Comparison of ENCODE assay signal across 27 mouse cellular contexts in the genomic region with DNA sequence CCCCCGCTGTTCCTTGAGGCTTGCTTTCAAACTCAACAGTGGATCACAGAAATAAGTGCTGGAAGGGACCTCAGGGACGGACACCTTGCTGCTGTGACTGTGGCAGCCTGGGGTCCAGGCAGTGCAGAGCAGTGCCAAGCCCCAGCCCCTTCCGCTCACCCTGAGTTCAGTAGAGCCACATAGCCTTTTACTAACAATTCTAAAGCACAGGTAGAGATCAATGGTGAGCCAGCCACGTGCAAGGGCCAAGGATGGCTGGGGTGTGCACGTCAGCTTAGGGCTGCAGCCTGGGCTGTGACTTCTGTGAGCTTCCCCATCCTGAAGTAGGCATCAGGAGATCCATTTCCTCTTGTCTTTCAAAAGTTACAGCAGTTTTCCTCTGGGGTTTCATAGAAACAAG. TPM values are rescaled to one million over a fixed set of nuclear protein-coding genes. Genes with fewer than 3 reads are reported as not detected.
DNase-seq lines count a peak whose midpoint lies in the region; ATAC-seq and TF ChIP-seq lines count a peak whose summit lies in the region.
"Had no signal": no experiment of that assay in that cellular context is flagged by ENCODE, and none has a peak within 500 bp of the region (broad histone marks: within the 10 kb centered on the region; RNA-seq: fewer than 3 reads in every experiment).

No protein-coding gene starts in this region.

- H3K4me2 ChIP-seq in hindbrain, postnatal 0 days (ENCODE audit: low read depth, low read length): no peak overlapping the region
- H3K4me2 ChIP-seq: embryonic facial prominence, embryonic 13.5 days; forebrain, embryonic 12.5 days; forebrain, embryonic 15.5 days; heart, embryonic 11.5 days; hindbrain, embryonic 12.5 days; hindbrain, embryonic 15.5 days had no signal

- peak overlapping the region; percentile 80 for H3K27ac ChIP-seq in spleen, adult 2 months (ENCODE audit: insufficient read depth, low read length)
- no peak overlapping the region; the same call in 1 of the 2 replicates for H3K27ac ChIP-seq in hindbrain, embryonic 10.5 days
- H3K27ac ChIP-seq in hindbrain, postnatal 0 days: no peak overlapping the region
- H3K27ac ChIP-seq: embryonic facial prominence, embryonic 10.5 days; embryonic facial prominence, embryonic 13.5 days; forebrain, embryonic 12.5 days; forebrain, embryonic 15.5 days; heart, adult 2 months; hindbrain, embryonic 12.5 days; hindbrain, embryonic 15.5 days had no signal

- H3K4me3 ChIP-seq in spleen, adult 2 months (ENCODE audit: extremely low read depth, insufficient read depth, insufficient read length): no peak overlapping the region
- H3K4me3 ChIP-seq in hindbrain, embryonic 10.5 days: no peak overlapping the region
- H3K4me3 ChIP-seq in hindbrain, postnatal 0 days (ENCODE audit: low read length): no peak overlapping the region
- H3K4me3 ChIP-seq: embryonic facial prominence, embryonic 10.5 days; embryonic facial prominence, embryonic 13.5 days; erythroblast, embryonic 14.5 days; forebrain, embryonic 12.5 days; forebrain, embryonic 15.5 days; heart, adult 2 months; hindbrain, embryonic 12.5 days; hindbrain, embryonic 15.5 days had no signal

- H3K9me3 ChIP-seq in hindbrain, embryonic 10.5 days: no peaks in the 10 kb centered on the region
- no peaks in the 10 kb centered on the region for H3K9me3 ChIP-seq in hindbrain, postnatal 0 days (ENCODE audit: low read length)
- H3K9me3 ChIP-seq: embryonic facial prominence, embryonic 10.5 days; embryonic facial prominence, embryonic 13.5 days; forebrain, embryonic 12.5 days; forebrain, embryonic 15.5 days; hindbrain, embryonic 12.5 days; hindbrain, embryonic 15.5 days had no signal

- no peak for ATAC-seq in CD4-positive, CD25-positive, alpha-beta regulatory T cell, adult 4 months
- ATAC-seq in inflammation-experienced regulatory T-cells, adult 6 months: peak; percentile 11
- ATAC-seq in hindbrain, postnatal 0 days: no peak
- ATAC-seq: forebrain, embryonic 15.5 days; intestine, postnatal 0 days; Patski had no signal

- WGBS in spleen, adult 2 months: 72% methylated on average over 5 of the region's 5 CpGs
- 85% methylated on average over 5 of the region's 5 CpGs for WGBS in hindbrain, embryonic 10.5 days
- 86% methylated on average over 5 of the region's 5 CpGs for WGBS in hindbrain, postnatal 0 days

- TF ChIP-seq CTCF in spleen, adult 2 months (IDR thresholded peaks at IDR 0.05; ENCODE audit: extremely low read depth, insufficient read depth, insufficient read length, insufficient replicate concordance): no peak
- TF ChIP-seq CTCF in hindbrain, postnatal 0 days (IDR thresholded peaks at IDR 0.05; ENCODE audit: low read depth): no peak

- H3K36me3 ChIP-seq in spleen, adult 2 months (ENCODE audit: control insufficient read depth, insufficient read depth, low read length): no peaks in the 10 kb centered on the region
- H3K36me3 ChIP-seq in hindbrain, embryonic 10.5 days: no peaks in the 10 kb centered on the region
- H3K36me3 ChIP-seq in hindbrain, postnatal 0 days (ENCODE audit: insufficient read depth, low read length): no peaks in the 10 kb centered on the region
- H3K36me3 ChIP-seq: embryonic facial prominence, embryonic 10.5 days; embryonic facial prominence, embryonic 13.5 days; forebrain, embryonic 12.5 days; forebrain, embryonic 15.5 days; hindbrain, embryonic 12.5 days; hindbrain, embryonic 15.5 days had no signal

- no peaks in the 10 kb centered on the region for H3K27me3 ChIP-seq in spleen, adult 2 months (ENCODE audit: control insufficient read depth, insufficient read depth, low read length)
- H3K27me3 ChIP-seq in hindbrain, embryonic 10.5 days (ENCODE audit: insufficient read depth, poor library complexity, severe bottlenecking): no peaks in the 10 kb centered on the region
- H3K27me3 ChIP-seq in hindbrain, postnatal 0 days (ENCODE audit: insufficient read depth, low read length): no peaks in the 10 kb centered on the region
- H3K27me3 ChIP-seq: embryonic facial prominence, embryonic 13.5 days; forebrain, embryonic 12.5 days; forebrain, embryonic 15.5 days; hindbrain, embryonic 12.5 days; hindbrain, embryonic 15.5 days; Patski had no signal

- no peak overlapping the region for H3K9ac ChIP-seq in hindbrain, postnatal 0 days (replicated peaks; ENCODE audit: low read length)
- H3K9ac ChIP-seq: embryonic facial prominence, embryonic 13.5 days; forebrain, embryonic 12.5 days; forebrain, embryonic 15.5 days; hindbrain, embryonic 12.5 days; hindbrain, embryonic 15.5 days had no signal

- DNase-seq in CD4-positive, CD25-positive, alpha-beta regulatory T cell, adult 2 months (ENCODE audit: low read depth, low spot score): peak; percentile 60
- DNase-seq in spleen, adult 2 months (ENCODE audit: low read depth in 1 of 2, low spot score in 2 of 2): no peak
- no peak for DNase-seq in spleen, postnatal 36 days (ENCODE audit: low spot score in 2 of 2)
- DNase-seq in CD4-positive helper T cell, adult 2 months (ENCODE audit: low read depth, low spot score): peak; percentile 69
- DNase-seq in hindbrain, embryonic 10.5 days (ENCODE audit: low spot score): no peak
- no peak for DNase-seq in hindbrain, postnatal 0 days (ENCODE audit: low spot score)
- DNase-seq: adrenal gland, adult 2 months; cerebellum, adult 11-12 months; cerebellum, adult 8-10 months; cerebellum, postnatal 10 days; cerebellum, postnatal 36 days; embryo, embryonic 11 days; gastrocnemius, postnatal 25 days; heart, adult 2 months; heart, postnatal 36 days had no signal

- H3K4me1 ChIP-seq in spleen, adult 2 months (ENCODE audit: control insufficient read depth, insufficient read depth, insufficient read length): no peaks in the 10 kb centered on the region
- 0 out of 2 replicates have a peak, but pooled peaks cover 3% of the 10 kb centered on the region for H3K4me1 ChIP-seq in hindbrain, embryonic 10.5 days (replicated peaks)
- H3K4me1 ChIP-seq in hindbrain, postnatal 0 days (ENCODE audit: insufficient read depth, low read length): 0 out of 2 replicates have a peak, but pooled peaks cover 4% of the 10 kb centered on the region
- H3K4me1 ChIP-seq: forebrain, embryonic 15.5 days; hindbrain, embryonic 12.5 days; hindbrain, embryonic 15.5 days had no signal

- TF ChIP-seq POLR2A in spleen, adult 2 months (IDR thresholded peaks at IDR 0.05; ENCODE audit: low read depth, low read length): no peak

RNA-seq across cellular contexts. Expression of a gene that starts 42.1 kb away (rescaled TPM):
- polyA plus RNA-seq in CD4-positive, CD25-positive, alpha-beta regulatory T cell, adult 4 months (2017; shearing (Covaris generic)): 100 to 1,000 TPM; 437 to 457 TPM
- 309 and 372 TPM in 2 replicates for polyA plus RNA-seq in spleen, adult 2 months (2012; rRNA removed)
- polyA plus RNA-seq in inflammation-experienced regulatory T-cells, adult 6 months (2017; shearing (Covaris generic)): 100 to 1,000 TPM; 393 to 515 (median 490) TPM
- 243 and 271 TPM in 2 replicates for polyA plus RNA-seq in hindbrain, embryonic 10.5 days (2016; fragmentation: Nextera tagmentation; extraction: Ambion mirVana)
- total RNA-seq in hindbrain, postnatal 0 days (2014; rRNA removed): 189 and 321 TPM in 2 replicates
- 406 and 407 TPM in 2 replicates for polyA plus RNA-seq in hindbrain, postnatal 0 days (2015; fragmentation: Nextera tagmentation; extraction: Ambion mirVana)

RNA-seq across cellular contexts. Expression of a gene that starts 42.2 kb away (rescaled TPM):
- 10 to 100 TPM; 19.5 to 30.2 TPM for polyA plus RNA-seq in CD4-positive, CD25-positive, alpha-beta regulatory T cell, adult 4 months (2017; shearing (Covaris generic))
- polyA plus RNA-seq in spleen, adult 2 months (2012; rRNA removed): 17.9 and 23.4 TPM in 2 replicates
- 10 to 100 TPM; 20.3 to 33.0 (median 29.4) TPM for polyA plus RNA-seq in inflammation-experienced regulatory T-cells, adult 6 months (2017; shearing (Covaris generic))
- polyA plus RNA-seq in hindbrain, embryonic 10.5 days (2016; fragmentation: Nextera tagmentation; extraction: Ambion mirVana): 39.6 and 44.7 TPM in 2 replicates
- total RNA-seq in hindbrain, postnatal 0 days (2014; rRNA removed): 105 and 126 TPM in 2 replicates
- 76.9 and 82.7 TPM in 2 replicates for polyA plus RNA-seq in hindbrain, postnatal 0 days (2015; fragmentation: Nextera tagmentation; extraction: Ambion mirVana)

Comparison
In these comparisons a context has a peak if more than half of its experiments do, and no peak if none do; other contexts are left out.
1. DNase-seq: peak in CD4-positive, CD25-positive, alpha-beta regulatory T cell, adult 2 months (single experiment) and CD4-positive helper T cell, adult 2 months (single experiment); none in spleen, adult 2 months (0 of 2), spleen, postnatal 36 days (0 of 2), hindbrain, embryonic 10.5 days (single experiment) and hindbrain, postnatal 0 days (single experiment).